Mouse (Mus musculus) liver, embryonic 14.5 days (tissue): ENCODE measurements at regions not wholly inside any gene's neighbourhood (a gene's known extent, or its start where the extent isn't known, plus 50 kb on each side); places are given as distances from the start of the nearest gene placed in this dataset.
A peak's percentile ranks its signal among the peaks of the same experiment; 100 is the strongest.

Experiments used
- ATAC-seq: fragments of 200-750 bp; cut with Nextera tagmentation; 2 replicates; pipeline ENCODE4 v1.8.0; 2017; ENCODE audit warnings: moderate number of reproducible peaks, mild to moderate bottlenecking, moderate library complexity; ENCODE audit not compliant: insufficient read depth
- DNase-seq, 3 experiments: peaks; one replicate each; pipeline ENCODE4 v3.0.0-alpha.2; 2012 to 2013; ENCODE audit warnings: low read depth in 3 of 3, low spot score in 3 of 3
- H3K27ac ChIP-seq: fragments of 300-500 bp; sonication (generic); 2 replicates; pipeline ENCODE4 v1.5.1; 2014; ENCODE audit warnings: moderate library complexity, mild to moderate bottlenecking, control low read depth, inconsistent platforms
- H3K27me3 ChIP-seq: fragments of 300-500 bp; sonication (generic); 2 replicates; pipeline ENCODE4 v1.6.1; 2014; ENCODE audit warnings: mild to moderate bottlenecking, low read length, moderate library complexity; ENCODE audit not compliant: control insufficient read depth, insufficient read depth
- H3K36me3 ChIP-seq: fragments of 300-500 bp; sonication (generic); replicated peaks from 2 replicates; pipeline ENCODE4 v1.6.1; 2014; ENCODE audit warnings: low read depth; ENCODE audit not compliant: control insufficient read depth, insufficient read depth
- H3K4me1 ChIP-seq, 2 experiments: fragments of 200-500 bp in 1 of 2; fragments of 300-500 bp in 1 of 2; sonication (generic) in 1 of 2; replicated peaks; 2 replicates each; pipeline ENCODE4 v1.6.1; 2012 to 2014; ENCODE audit warnings: antibody characterized with exemption in 1 of 2, inconsistent platforms in 1 of 2, low read length in 1 of 2; ENCODE audit not compliant: control insufficient read depth in 2 of 2, insufficient read depth in 2 of 2
- H3K4me2 ChIP-seq: fragments of 300-500 bp; sonication (generic); 2 replicates; pipeline ENCODE4 v1.6.1; 2014; ENCODE audit warnings: low read depth, mild to moderate bottlenecking, control low read depth, moderate library complexity
- H3K4me3 ChIP-seq, 2 experiments: fragments of 200-500 bp in 1 of 2; fragments of 300-500 bp in 1 of 2; sonication (generic) in 1 of 2; 2 replicates each; pipeline ENCODE4 v1.5.1; 2012 to 2014; ENCODE audit warnings: low read depth in 2 of 2, low read length in 2 of 2, mild to moderate bottlenecking in 2 of 2, control low read depth in 1 of 2, inconsistent platforms in 1 of 2, moderate library complexity in 1 of 2; ENCODE audit not compliant: insufficient read depth in 1 of 2
- H3K9ac ChIP-seq: fragments of 300-500 bp; sonication (generic); replicated peaks from 2 replicates; pipeline ENCODE4 v1.6.1; 2014; ENCODE audit warnings: mild to moderate bottlenecking, control low read depth, moderate library complexity
- H3K9me3 ChIP-seq: fragments of 300-500 bp; sonication (generic); 2 replicates; pipeline ENCODE4 v1.6.1; 2016; ENCODE audit warnings: low read length, mixed read lengths; ENCODE audit not compliant: control insufficient read depth
- CTCF ChIP-seq: IDR thresholded peaks from 2 replicates; pipeline ENCODE4 v1.5.1; 2016; ENCODE audit warnings: antibody characterized with exemption, low read depth, control low read depth
- EP300 ChIP-seq: IDR thresholded peaks from 2 replicates; pipeline ENCODE4 v1.6.1; 2016; ENCODE audit warnings: antibody characterized with exemption, low read depth
- WGBS: fragments of 180-500 bp; shearing (Covaris S2); extraction: QIAGEN DNeasy Blood & Tissue Kit; methylation state at CpG from one replicate; pipeline ENCODE4 v1.1.7; 2014; ENCODE audit not compliant: insufficient replicate concordance; 5-methylcytosine and 5-hydroxymethylcytosine counted together

- H3K27me3 ChIP-seq: no peaks in the 10 kb centered on the region
- DNase-seq: no peak
- no peak overlapping the region for H3K9ac ChIP-seq
- no peak for ATAC-seq
- no peaks in the 10 kb centered on the region for H3K9me3 ChIP-seq
- H3K4me3 ChIP-seq: no peak overlapping the region
- 0 out of 4 replicates have a peak, but pooled peaks cover 0 to 2% of the 10 kb centered on the region in 2 experiments for H3K4me1 ChIP-seq
- no peak overlapping the region for H3K4me2 ChIP-seq
- no peak overlapping the region for H3K27ac ChIP-seq
- no peaks in the 10 kb centered on the region for H3K36me3 ChIP-seq
- TF ChIP-seq EP300 (no peak), CTCF (no peak)
- WGBS: 42% methylated on average over 5 of the region's 5 CpGs
Measured at GRCm38 (mm10) chr4:62755237-62755900, 195.7 kb downstream of the Rgs3 start.

GRCm38 (mm10) chr4:62756721-62757206 lies 197.1 kb downstream of the Rgs3 start:
- H3K9ac ChIP-seq: no peak overlapping the region
- no peak overlapping the region for H3K4me3 ChIP-seq
- no peaks in the 10 kb centered on the region for H3K36me3 ChIP-seq
- no peaks in the 10 kb centered on the region for H3K27me3 ChIP-seq
- TF ChIP-seq EP300 (no peak), CTCF (no peak)
- H3K27ac ChIP-seq: no peak overlapping the region
- H3K9me3 ChIP-seq: no peaks in the 10 kb centered on the region
- DNase-seq (no peak), ATAC-seq (no peak)
- H3K4me1 ChIP-seq: 0 out of 4 replicates have a peak, but pooled peaks cover 0 to 2% of the 10 kb centered on the region in 2 experiments
- WGBS: 7% methylated on average over 10 of the region's 10 CpGs
- no peak overlapping the region for H3K4me2 ChIP-seq

GRCm38 (mm10) chr4:62760748-62761604 lies 201.3 kb downstream of the Rgs3 start:
- H3K9ac ChIP-seq: no peak overlapping the region
- TF ChIP-seq CTCF: no peak
- TF ChIP-seq EP300: no peak

GRCm38 (mm10) chr4:62761672-62762071 lies 202.0 kb downstream of the Rgs3 start:
- no peaks in the 10 kb centered on the region for H3K9me3 ChIP-seq
- TF ChIP-seq CTCF: peak; percentile 88
- no peak for TF ChIP-seq EP300
- DNase-seq: peak; percentile 26 to 36 (median 34)
- no peak overlapping the region for H3K27ac ChIP-seq
- ATAC-seq: no peak
- H3K36me3 ChIP-seq: no peaks in the 10 kb centered on the region
- no peak overlapping the region for H3K9ac ChIP-seq
- no peak overlapping the region for H3K4me3 ChIP-seq
- no peak overlapping the region for H3K4me2 ChIP-seq
- H3K27me3 ChIP-seq: no peaks in the 10 kb centered on the region
- H3K4me1 ChIP-seq: 0 out of 4 replicates have a peak, but pooled peaks cover 0 to 1% of the 10 kb centered on the region in 2 experiments
- 3% methylated on average over 1 of the region's 1 CpGs for WGBS

More at GRCm38 (mm10) chr4:62760748-62761604, 201.3 kb downstream of the Rgs3 start:
- Histone ChIP-seq H3K4me2 (no peak overlapping the region), H3K36me3 (no peaks in the 10 kb centered on the region), H3K4me1 (0 out of 4 replicates have a peak, but pooled peaks cover 0 to 2% of the 10 kb centered on the region in 2 experiments), H3K4me3 (no peak overlapping the region), H3K27me3 (no peaks in the 10 kb centered on the region), H3K9me3 (no peaks in the 10 kb centered on the region), H3K27ac (no peak overlapping the region)
- DNase-seq: no peak
- ATAC-seq: no peak
- WGBS: 59% methylated on average over 11 of the region's 11 CpGs

GRCm38 (mm10) chr4:62763990-62764389 lies 201.4 kb upstream of the Zfp618 start:
- H3K4me1 ChIP-seq: no peaks in the 10 kb centered on the region
- ATAC-seq: peak; percentile 57; the same call in 1 of the 2 replicates
- no peaks in the 10 kb centered on the region for H3K9me3 ChIP-seq
- H3K27ac ChIP-seq: no peak overlapping the region
- H3K4me2 ChIP-seq: no peak overlapping the region
- peak; percentile 82 for TF ChIP-seq CTCF
- no peak for TF ChIP-seq EP300
- no peaks in the 10 kb centered on the region for H3K27me3 ChIP-seq
- no peaks in the 10 kb centered on the region for H3K36me3 ChIP-seq
- WGBS: 9% methylated on average over 5 of the region's 5 CpGs
- no peak overlapping the region for H3K4me3 ChIP-seq
- peak; percentile 5 to 24 (median 22) for DNase-seq
- H3K9ac ChIP-seq: no peak overlapping the region
